Mouse (Mus musculus) T-helper 17 cell (primary cell): ENCODE data around the gene Prcc.
"Not testable (repeated sequence)": the region's sequence is repeated elsewhere in the genome, so short reads cannot be mapped to it uniquely, and the experiment has no call there.

Experiments used
- in situ Hi-C, 2 experiments: fragments of 300-600 bp; cut with MboI, MseI; formaldehyde crosslinking; loops; 1 replicate in 1 of 2; 2 replicates in 1 of 2; pipeline ENCODE4 v1.15.1; 2025; ENCODE audit warnings: high pct_unique_total_duplicates in 2 of 2

Gene Prcc

DNA sequence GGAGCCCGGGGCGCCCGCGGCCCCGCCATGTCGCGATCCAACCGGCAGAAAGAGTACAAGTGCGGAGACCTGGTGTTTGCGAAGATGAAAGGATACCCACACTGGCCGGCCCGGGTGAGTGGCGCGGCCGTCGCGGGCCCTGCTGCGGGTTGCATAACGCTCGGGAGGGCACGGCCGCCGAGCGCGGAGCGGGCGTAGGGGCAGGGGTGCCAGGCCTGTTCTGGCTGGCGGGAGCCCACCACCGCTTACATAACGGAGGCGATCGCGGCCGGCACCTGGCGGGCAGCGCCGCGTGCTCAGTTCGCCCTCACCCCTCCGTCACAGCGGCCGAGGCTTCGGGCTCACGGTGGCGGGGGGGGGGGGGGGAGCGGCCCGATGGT is 21.2 kb upstream of the Prcc start:
- in situ Hi-C loops: no loop called here

DNA sequence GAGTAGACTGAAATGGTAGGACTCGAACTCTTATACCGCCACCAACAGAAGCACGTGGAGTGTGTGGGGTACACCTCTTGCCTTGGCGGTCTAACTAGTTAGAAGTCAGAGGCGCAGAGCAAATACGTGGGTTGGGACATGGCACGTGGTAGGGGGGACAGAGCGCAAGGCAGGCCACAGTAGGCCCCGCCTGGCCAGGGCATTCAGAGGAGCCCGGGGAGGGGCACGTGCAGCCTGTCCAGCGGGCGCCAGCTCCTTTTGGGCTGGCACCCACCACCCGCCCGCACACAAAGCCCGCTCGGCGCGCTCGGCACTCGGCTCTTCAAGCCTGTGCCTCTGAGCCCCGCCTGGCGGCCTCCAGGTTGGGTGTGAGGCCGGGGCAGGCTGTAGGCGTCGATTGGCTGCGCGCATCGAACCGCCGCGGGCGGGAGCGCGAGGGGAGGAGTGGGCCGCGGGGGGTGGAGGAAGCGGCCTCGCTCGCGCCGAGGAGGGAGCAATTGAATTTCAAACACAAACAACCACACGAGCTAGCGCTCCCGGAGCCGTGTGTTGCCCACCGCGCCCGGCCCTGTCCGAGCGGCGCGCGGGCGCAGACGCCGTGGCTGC is 20.6 kb upstream of the Prcc start, which contains the start of gene Hdgf:
Gene Hdgf, plus strand, starts transcription at position 442 of the 606 bp plus-strand sequence.
- in situ Hi-C loops: no loop called here

GRCm38 (mm10) chr3:87903821-87904220 is 18.4 kb upstream of the Prcc start:
- in situ Hi-C loops: no loop called here

DNA sequence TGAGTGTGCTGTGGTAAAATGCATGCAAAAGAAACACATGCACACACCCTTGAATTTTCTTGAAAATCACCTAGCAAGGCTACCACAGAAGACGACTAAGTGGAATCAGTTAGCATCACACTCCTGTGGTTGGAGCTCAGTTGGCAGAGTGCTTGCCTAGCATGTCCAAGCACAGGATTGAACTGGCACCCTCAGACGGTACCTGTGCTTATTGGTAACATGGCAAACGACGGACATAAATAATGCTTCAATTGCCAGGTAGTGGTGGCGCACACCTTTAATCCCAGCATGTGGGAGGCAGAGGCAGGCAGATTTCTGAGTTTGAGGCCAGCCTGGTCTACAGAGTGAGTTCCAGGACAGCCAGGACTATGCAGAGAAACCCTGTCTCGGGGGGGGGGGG is 16.6 kb upstream of the Prcc start:
- in situ Hi-C loops: not testable (repeated sequence)

- in situ Hi-C loops: no loop called here
These were observed 15.7 kb upstream of the Prcc start for GRCm38 (mm10) chr3:87901036-87901624.

GRCm38 (mm10) chr3:87899776-87900175 is 14.4 kb upstream of the Prcc start:
- in situ Hi-C loops: no loop called here

DNA sequence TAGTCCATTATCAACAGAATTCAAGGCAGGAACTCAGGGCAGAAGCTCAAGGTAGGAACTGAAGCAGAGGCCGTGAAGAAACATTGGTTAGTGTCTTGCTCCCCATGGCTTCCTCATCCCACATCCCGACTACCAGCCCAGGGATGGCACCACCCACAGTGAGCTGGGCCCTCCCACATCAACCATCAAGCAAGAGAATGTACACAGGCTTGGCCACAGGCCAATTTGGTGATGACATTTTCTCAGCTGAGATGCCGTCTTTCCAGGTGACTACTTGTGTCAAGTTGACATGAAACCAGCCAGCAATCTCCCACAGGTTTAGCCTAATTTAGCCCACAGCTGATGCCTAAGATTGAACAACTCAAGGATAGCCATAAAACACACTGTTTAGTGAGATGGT is 13.9 kb upstream of the Prcc start:
- in situ Hi-C loops: no loop called here

GRCm38 (mm10) chr3:87893367-87893905 is 8.0 kb upstream of the Prcc start:
- in situ Hi-C loops: loop anchor here in 1 of 2 experiments (5.0 kb wide), 1 partner anchor 34 kb away; no protein-coding TSS in a partner anchor

GRCm38 (mm10) chr3:87891481-87891880 is 6.1 kb upstream of the Prcc start:
- in situ Hi-C loops: loop anchor here in 1 of 2 experiments (5.0 kb wide), 1 partner anchor 36 kb away; no protein-coding TSS in a partner anchor

- in situ Hi-C loops: not testable (repeated sequence)
These were observed 2.0 kb upstream of the Prcc start for GRCm38 (mm10) chr3:87887400-87887799.

GRCm38 (mm10) chr3:87886416-87886815 is 1.0 kb upstream of the Prcc start:
- in situ Hi-C loops: no loop called here

DNA sequence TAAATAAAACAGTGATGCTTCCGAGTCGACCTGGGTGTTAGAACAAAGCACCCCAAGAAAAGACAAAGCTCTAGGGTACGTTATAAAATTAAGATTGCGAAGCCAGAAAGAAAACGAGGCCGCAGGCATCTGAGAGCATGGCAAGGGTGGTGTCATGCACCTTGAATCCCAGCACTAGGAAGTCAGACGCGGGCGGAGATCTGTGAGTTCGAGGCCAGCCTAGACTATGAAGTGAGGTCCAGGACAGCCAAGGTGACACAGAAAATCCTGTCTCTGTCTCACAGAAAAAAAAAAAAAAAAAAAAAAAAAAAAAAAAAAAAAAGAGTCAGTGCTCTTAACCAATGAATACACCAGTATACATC is 577 bp upstream of the Prcc start:
- in situ Hi-C loops: no loop called here

GRCm38 (mm10) chr3:87884708-87885251 is 628 bp downstream of the Prcc start:
- in situ Hi-C loops: no loop called here

GRCm38 (mm10) chr3:87884291-87884690 is 1.1 kb downstream of the Prcc start:
- in situ Hi-C loops: no loop called here

DNA sequence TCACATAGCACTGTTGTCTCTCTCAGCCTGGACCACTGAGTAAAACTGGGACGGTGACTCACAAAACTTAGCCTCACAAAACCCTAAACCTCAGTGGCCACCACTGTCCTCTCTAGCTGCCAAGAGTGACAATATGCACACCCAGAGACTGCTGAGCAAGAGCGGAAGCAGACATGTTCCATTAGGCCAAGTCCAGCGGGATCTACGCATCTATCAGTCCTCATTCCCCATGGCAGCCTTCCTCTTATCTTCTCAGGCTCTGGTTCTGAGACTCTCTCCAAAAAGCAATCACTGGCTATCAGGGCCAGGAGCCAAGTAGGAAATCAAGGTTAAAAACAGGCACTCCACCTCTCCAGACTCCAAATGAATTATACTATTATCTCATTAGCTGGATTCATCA is 7.7 kb downstream of the Prcc start:
- in situ Hi-C loops: no loop called here

GRCm38 (mm10) chr3:87864111-87864510 is 21.3 kb downstream of the Prcc start:
- in situ Hi-C loops: loop anchor here in 1 of 2 experiments (5.0 kb wide), 1 partner anchor 97 kb away; no protein-coding TSS in a partner anchor

GRCm38 (mm10) chr3:87859813-87860212 is 25.6 kb downstream of the Prcc start:
- in situ Hi-C loops: loop anchor here in 1 of 2 experiments (5.0 kb wide), 1 partner anchor 93 kb away; no protein-coding TSS in a partner anchor

GRCm38 (mm10) chr3:87857666-87858065 is 27.7 kb downstream of the Prcc start:
- in situ Hi-C loops: no loop called here

DNA sequence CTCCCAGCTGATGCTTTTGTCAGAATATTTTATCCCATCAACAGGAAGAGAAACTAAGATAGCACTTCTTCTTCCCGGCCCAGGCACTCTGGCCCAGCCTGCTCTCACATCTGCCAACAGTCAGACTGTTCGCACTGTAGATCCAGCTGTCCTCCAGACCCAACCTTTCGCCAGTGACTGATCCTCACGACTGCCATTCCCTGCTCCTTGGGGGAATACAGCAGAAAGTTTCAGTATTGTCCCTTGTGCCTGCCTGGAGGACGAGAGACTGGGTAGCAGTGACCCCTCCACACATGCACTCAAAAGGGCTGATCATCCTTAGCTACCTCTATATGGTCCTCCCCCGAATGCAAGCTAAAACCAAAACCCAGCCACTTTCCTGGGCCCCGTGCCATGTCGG is 29.5 kb downstream of the Prcc start:
- in situ Hi-C loops: no loop called here

- in situ Hi-C loops: no loop called here
These were observed 30.4 kb downstream of the Prcc start for GRCm38 (mm10) chr3:87854795-87855568.

DNA sequence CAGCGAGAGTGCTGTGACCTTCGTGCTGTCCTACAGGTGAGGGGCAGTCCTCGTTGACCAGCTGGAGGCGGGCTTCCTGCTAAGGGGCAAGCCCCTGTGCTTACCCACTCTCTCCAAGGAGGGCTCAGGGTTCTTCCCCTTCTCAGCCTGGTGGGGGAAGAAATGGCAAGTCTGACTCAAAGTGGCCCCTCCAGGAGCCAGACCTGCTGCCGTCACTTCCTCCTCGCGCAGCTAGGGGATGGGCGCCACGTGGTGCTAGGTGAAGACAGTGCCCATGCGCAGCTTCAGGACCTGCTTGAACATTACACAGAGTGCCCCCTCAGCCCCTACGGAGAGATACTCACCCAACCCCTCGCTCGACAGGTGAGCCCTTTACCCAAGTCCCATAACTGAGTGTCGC is 36.3 kb downstream of the Prcc start:
- in situ Hi-C loops: no loop called here

DNA sequence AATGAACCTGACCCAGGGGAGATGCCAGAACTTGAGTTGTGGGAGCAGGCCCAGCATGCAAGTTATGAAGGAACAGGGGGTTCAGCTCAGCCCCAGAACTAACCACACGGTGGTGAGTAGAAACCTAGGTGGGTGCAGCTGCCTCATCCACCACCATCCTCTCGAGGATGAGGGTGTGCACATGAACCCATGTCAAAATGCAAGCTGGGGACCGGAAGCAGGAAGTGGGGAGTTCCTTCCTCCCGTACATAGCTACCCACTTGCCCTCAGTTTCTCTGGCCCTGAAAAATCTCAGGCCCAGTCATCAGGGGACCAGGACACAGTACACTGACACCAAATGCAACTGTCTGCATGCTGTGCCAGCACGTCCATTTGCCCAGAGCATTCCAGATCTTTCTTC is 37.7 kb downstream of the Prcc start:
- in situ Hi-C loops: no loop called here
